Mouse (Mus musculus) embryonic stem cell, embryonic (primary cell): ENCODE data around the gene Rrnad1.

Experiments used
- CTCF ChIA-PET, 4 experiments: fragments of 300-600 bp in 2 of 4; fragments of 350-600 bp in 2 of 4; sonication (Branson Sonifier 250); formaldehyde crosslinking; loops; one replicate each; lab custom pipeline; 2022; ENCODE audit warnings: inconsistent platforms in 2 of 4; lab: Charles Lee
- POLR2A ChIA-PET, 4 experiments: fragments of 300-600 bp in 2 of 4; fragments of 350-600 bp in 2 of 4; sonication (Branson Sonifier 250); formaldehyde crosslinking; loops; one replicate each; lab custom pipeline; 2022; ENCODE audit warnings: antibody characterized with exemption in 4 of 4, inconsistent platforms in 1 of 4; lab: Charles Lee

Rrnad1 gene

GRCm38 (mm10) chr3:87958967-87959366 is 28.4 kb upstream of the Rrnad1 start:
- ChIA-PET POLR2A (interaction anchor here in 2 of 4 experiments (1.4 to 6.0 kb wide), 7 partner anchors 11 to 39 kb away, joined by 3 to 63 read pairs (median 21); partner anchors contain the start of genes Crabp2 (in 1 of the 2), Isg20l2 (in 1 of the 2), Mrpl24 (in 1 of the 2) and Nes (in 1 of the 2)), CTCF (interaction anchor here in 3 of 4 experiments (0.6 to 7.4 kb wide), 7 partner anchors 13 to 163 kb away, joined by 4 to 208 read pairs (median 97); partner anchors contain the start of genes Nes (in 2 of the 3), Insrr (in 1 of the 3), Mrpl24 (in 1 of the 3) and Ntrk1 (in 1 of the 3))

GRCm38 (mm10) chr3:87958476-87958875 is 28.0 kb upstream of the Rrnad1 start:
- CTCF ChIA-PET, result interaction anchor here in 3 of 4 experiments (0.6 to 7.4 kb wide), 10 partner anchors 13 to 172 kb away, joined by 3 to 208 read pairs (median 5); partner anchors contain the start of genes Nes (in 2 of the 3) and Mrpl24 (in 1 of the 3)
- POLR2A ChIA-PET, result interaction anchor here in 2 of 4 experiments (0.7 to 6.0 kb wide), 6 partner anchors 10 to 73 kb away, joined by 3 to 44 read pairs (median 4); partner anchors contain the start of genes Crabp2 (in 1 of the 2), Nes (in 1 of the 2) and Prcc (in 1 of the 2)

- POLR2A ChIA-PET, result interaction anchor here in 2 of 4 experiments (0.7 to 6.0 kb wide), 7 partner anchors 10 to 73 kb away, joined by 3 to 44 read pairs (median 5); partner anchors contain the start of genes Prcc (in 2 of the 2), Crabp2 (in 1 of the 2) and Nes (in 1 of the 2)
- CTCF ChIA-PET, result interaction anchor here (0.6 to 7.4 kb wide), 11 partner anchors 12 to 171 kb away, joined by 3 to 208 read pairs (median 5); partner anchors contain the start of genes Nes (in 2 of the 4) and Bcan (in 1 of the 4)
Observed at GRCm38 (mm10) chr3:87958056-87958455, 27.5 kb upstream of the Rrnad1 start.

GRCm38 (mm10) chr3:87952440-87952839 is 21.9 kb upstream of the Rrnad1 start:
- CTCF ChIA-PET, result interaction anchor here (0.6 to 7.8 kb wide), 25 partner anchors 8 to 225 kb away, joined by 3 to 96 read pairs (median 6); partner anchors contain the start of genes Nes (in 2 of the 4), Ntrk1 (in 1 of the 4) and Prcc (in 1 of the 4)
- POLR2A ChIA-PET, result interaction anchor here in 3 of 4 experiments (0.6 to 9.9 kb wide), 36 partner anchors 8 to 383 kb away, joined by 3 to 96 read pairs (median 5); partner anchors contain the start of genes Nes (in 3 of the 3), Prcc (in 3 of the 3), Hdgf (in 2 of the 3) and Iqgap3 (in 1 of the 3)

GRCm38 (mm10) chr3:87951946-87952345 is 21.4 kb upstream of the Rrnad1 start:
- ChIA-PET POLR2A (interaction anchor here in 3 of 4 experiments (0.9 to 9.9 kb wide), 26 partner anchors 8 to 279 kb away, joined by 3 to 96 read pairs (median 6); partner anchors contain the start of genes Nes (in 3 of the 3), Hdgf (in 2 of the 3), Prcc (in 2 of the 3) and Mrpl24 (in 1 of the 3)), CTCF (interaction anchor here (0.6 to 7.8 kb wide), 22 partner anchors 7 to 225 kb away, joined by 3 to 96 read pairs (median 6); partner anchors contain the start of genes Nes (in 2 of the 4) and Ntrk1 (in 1 of the 4))

- CTCF ChIA-PET, result interaction anchor here (0.6 to 7.8 kb wide), 15 partner anchors 10 to 155 kb away, joined by 3 to 96 read pairs (median 6); partner anchors contain the start of gene Nes (in 2 of the 4)
- POLR2A ChIA-PET, result interaction anchor here in 3 of 4 experiments (0.6 to 9.9 kb wide), 29 partner anchors 8 to 263 kb away, joined by 3 to 96 read pairs (median 4); partner anchors contain the start of genes Nes (in 3 of the 3), Isg20l2 (in 2 of the 3), Prcc (in 2 of the 3) and Rrnad1 (in 2 of the 3)
Observed at GRCm38 (mm10) chr3:87949955-87950515, 19.5 kb upstream of the Rrnad1 start.

GRCm38 (mm10) chr3:87949266-87949954 is 18.9 kb upstream of the Rrnad1 start:
- ChIA-PET CTCF (interaction anchor here (0.6 to 7.8 kb wide), 17 partner anchors 11 to 154 kb away, joined by 3 to 96 read pairs (median 6); partner anchors contain the start of gene Nes (in 3 of the 4)), POLR2A (interaction anchor here (0.5 to 9.9 kb wide), 33 partner anchors 9 to 193 kb away, joined by 3 to 96 read pairs (median 4); partner anchors contain the start of genes Nes (in 3 of the 4), Prcc (in 3 of the 4), Isg20l2 (in 2 of the 4) and Rrnad1 (in 2 of the 4))

- ChIA-PET POLR2A (interaction anchor here (0.5 to 9.9 kb wide), 33 partner anchors 8 to 333 kb away, joined by 3 to 96 read pairs (median 5); partner anchors contain the start of genes Nes (in 3 of the 4), Prcc (in 3 of the 4), Isg20l2 (in 2 of the 4) and Rrnad1 (in 2 of the 4)), CTCF (interaction anchor here (0.5 to 7.8 kb wide), 14 partner anchors 12 to 432 kb away, joined by 3 to 96 read pairs (median 7); partner anchors contain the start of gene Nes (in 3 of the 4))
Observed at GRCm38 (mm10) chr3:87948378-87949265, 18.1 kb upstream of the Rrnad1 start, which contains the start of gene Crabp2. Gene Crabp2 (plus strand): TSS chr3:87948666.

- ChIA-PET POLR2A (interaction anchor here (0.6 to 9.9 kb wide), 19 partner anchors 9 to 333 kb away, joined by 3 to 96 read pairs (median 4); partner anchors contain the start of genes Mrpl24 (in 2 of the 4), Nes (in 2 of the 4), Isg20l2 (in 1 of the 4) and Prcc (in 1 of the 4)), CTCF (interaction anchor here (0.5 to 7.8 kb wide), 11 partner anchors 11 to 432 kb away, joined by 3 to 96 read pairs (median 6); partner anchors contain the start of gene Nes (in 3 of the 4))
Observed at GRCm38 (mm10) chr3:87947811-87948199, 17.3 kb upstream of the Rrnad1 start.

GRCm38 (mm10) chr3:87947056-87947810 is 16.7 kb upstream of the Rrnad1 start:
- CTCF ChIA-PET, result interaction anchor here (0.6 to 7.8 kb wide), 12 partner anchors 11 to 76 kb away, joined by 3 to 96 read pairs (median 6); partner anchors contain the start of gene Nes (in 3 of the 4)
- POLR2A ChIA-PET, result interaction anchor here (0.5 to 9.9 kb wide), 27 partner anchors 9 to 228 kb away, joined by 3 to 96 read pairs (median 4); partner anchors contain the start of genes Mrpl24 (in 2 of the 4), Nes (in 2 of the 4), Isg20l2 (in 1 of the 4) and Prcc (in 1 of the 4)

GRCm38 (mm10) chr3:87946541-87946860 is 16.0 kb upstream of the Rrnad1 start:
- ChIA-PET POLR2A (interaction anchor here in 3 of 4 experiments (0.6 to 9.9 kb wide), 19 partner anchors 8 to 229 kb away, joined by 3 to 96 read pairs (median 4); partner anchors contain the start of genes Nes (in 2 of the 3), Mrpl24 (in 1 of the 3) and Prcc (in 1 of the 3)), CTCF (interaction anchor here in 3 of 4 experiments (0.6 to 7.8 kb wide), 6 partner anchors 10 to 125 kb away, joined by 4 to 96 read pairs (median 11); partner anchors contain the start of gene Nes (in 1 of the 3))

- ChIA-PET POLR2A (interaction anchor here in 3 of 4 experiments (0.6 to 9.9 kb wide), 16 partner anchors 7 to 229 kb away, joined by 3 to 96 read pairs (median 4); partner anchors contain the start of genes Nes (in 2 of the 3) and Prcc (in 1 of the 3)), CTCF (interaction anchor here in 2 of 4 experiments (0.6 to 7.8 kb wide), 5 partner anchors 10 to 1432 kb away, joined by 3 to 96 read pairs (median 4); no protein-coding TSS in a partner anchor)
Observed at GRCm38 (mm10) chr3:87945781-87946540, 15.4 kb upstream of the Rrnad1 start.

- CTCF ChIA-PET, result interaction anchor here in 2 of 4 experiments (1.0 to 3.5 kb wide), 6 partner anchors 8 to 42 kb away, joined by 3 to 12 read pairs (median 6); no protein-coding TSS in a partner anchor
- POLR2A ChIA-PET, result interaction anchor here in 2 of 4 experiments (0.7 to 9.9 kb wide), 8 partner anchors 6 to 59 kb away, joined by 3 to 96 read pairs (median 4); partner anchors contain the start of genes Nes (in 1 of the 2) and Prcc (in 1 of the 2)
Observed at GRCm38 (mm10) chr3:87944838-87945600, 14.5 kb upstream of the Rrnad1 start.
